Mouse (Mus musculus): ENCODE results near the gene Rilpl1.

DNA sequence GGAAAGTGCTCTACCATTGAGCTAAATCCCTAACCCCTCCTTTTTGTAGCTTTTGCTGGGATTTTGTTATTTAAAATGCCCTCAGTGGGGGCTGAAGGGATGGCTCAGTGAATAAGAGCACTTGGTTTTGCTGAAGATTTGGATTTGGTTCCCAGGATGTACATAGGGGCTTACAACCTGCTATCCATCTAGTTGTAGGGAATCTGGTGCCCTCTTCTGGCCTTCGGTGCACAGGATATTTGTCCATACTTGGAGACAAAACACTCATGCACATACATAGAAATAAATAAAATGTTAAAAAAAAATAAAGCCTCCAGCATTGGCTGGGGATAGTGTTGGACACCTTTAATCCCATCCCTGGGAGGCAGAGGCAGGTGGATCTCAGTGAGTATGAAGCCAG lies 24.0 kb upstream of the Rilpl1 start:
- TF ChIP-seq CTCF (IDR thresholded peaks at IDR 0.05; ENCODE audit: low read depth, low read length) (no peak), POLR2A (IDR thresholded peaks at IDR 0.05; ENCODE audit: borderline replicate concordance, low read depth, low read length) (no peak)

Measured in bone marrow macrophage, adult 2 months (primary cell).